Mouse (Mus musculus): ENCODE data around the gene Acbd4. TPM values are rescaled to one million over a fixed set of nuclear protein-coding genes. Genes with fewer than 3 reads are reported as not detected.
A peak's percentile ranks its signal among the peaks of the same experiment; 100 is the strongest.

Acbd4 gene
- polyA plus RNA-seq, 1 experiment from 2014 or later, result 14.4 TPM

- Histone ChIP-seq H3K9ac (no peak overlapping the region), H3K9me3 (no peaks in the 10 kb centered on the region), H3K4me1 (peaks cover 24% of the 10 kb centered on the region), H3K36me3 (no peaks in the 10 kb centered on the region), H3K27ac (no peak overlapping the region), H3K27me3 (peaks cover 39% of the 10 kb centered on the region), H3K4me3 (no peak overlapping the region), H3K4me2 (replicated peaks) (no peak overlapping the region)
- no peak for ATAC-seq (ENCODE audit: low FRiP score, low read depth)
- WGBS, result 81% methylated on average over 7 of the region's 7 CpGs
Observed at GRCm38 (mm10) chr11:103104469-103104868, 3.0 kb downstream of the Acbd4 start.

- no peaks in the 10 kb centered on the region for H3K9me3 ChIP-seq
- no peaks in the 10 kb centered on the region for H3K36me3 ChIP-seq
- H3K4me2 ChIP-seq (replicated peaks), result no peak overlapping the region
- 48% methylated on average over 14 of the region's 14 CpGs for WGBS
- H3K27ac ChIP-seq, result no peak overlapping the region
- no peak overlapping the region for H3K4me3 ChIP-seq
- ATAC-seq (ENCODE audit: low FRiP score, low read depth), result no peak
- H3K9ac ChIP-seq, result no peak overlapping the region
- H3K4me1 ChIP-seq, result peaks cover 22% of the 10 kb centered on the region
- H3K27me3 ChIP-seq, result peaks cover 31% of the 10 kb centered on the region
Observed at GRCm38 (mm10) chr11:103105180-103105725, 3.8 kb downstream of the Acbd4 start.

GRCm38 (mm10) chr11:103105810-103106209 is 4.3 kb downstream of the Acbd4 start:
- no peak overlapping the region for H3K9ac ChIP-seq
- H3K4me3 ChIP-seq, result no peak overlapping the region
- H3K9me3 ChIP-seq, result no peaks in the 10 kb centered on the region
- H3K36me3 ChIP-seq, result no peaks in the 10 kb centered on the region
- H3K4me1 ChIP-seq, result peaks cover 22% of the 10 kb centered on the region
- no peak overlapping the region for H3K4me2 ChIP-seq (replicated peaks)
- no peak overlapping the region for H3K27ac ChIP-seq
- no peak for ATAC-seq (ENCODE audit: low FRiP score, low read depth)
- H3K27me3 ChIP-seq, result peaks cover 26% of the 10 kb centered on the region
- 77% methylated on average over 6 of the region's 6 CpGs for WGBS

DNA sequence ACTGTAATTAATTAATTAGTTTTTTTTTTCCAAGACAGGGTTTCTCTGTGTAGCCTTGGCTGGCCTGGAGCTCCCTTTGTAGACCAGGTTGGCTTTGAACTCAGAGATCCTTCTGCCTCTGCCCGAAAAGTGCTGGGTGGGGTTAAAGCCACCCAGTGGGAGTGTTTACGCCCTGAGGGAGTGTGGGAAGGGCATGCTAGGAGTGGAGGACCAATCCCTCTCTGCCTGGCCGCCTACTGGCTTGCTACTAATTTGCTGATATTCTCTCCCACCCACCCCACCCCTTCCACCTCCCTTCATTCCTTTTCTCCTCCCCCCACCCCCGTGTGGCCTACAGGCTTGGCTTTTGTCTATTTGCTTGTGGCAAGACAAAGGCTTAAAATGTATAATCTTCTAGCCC is 4.9 kb downstream of the Acbd4 start:
- Histone ChIP-seq H3K4me3 (no peak overlapping the region), H3K36me3 (no peaks in the 10 kb centered on the region), H3K27ac (no peak overlapping the region), H3K4me2 (replicated peaks) (no peak overlapping the region), H3K9ac (no peak overlapping the region), H3K4me1 (peaks cover 21% of the 10 kb centered on the region), H3K9me3 (no peaks in the 10 kb centered on the region), H3K27me3 (peaks cover 27% of the 10 kb centered on the region)
- WGBS, result 66% methylated on average over 4 of the region's 4 CpGs
- ATAC-seq (ENCODE audit: low FRiP score, low read depth), result no peak

DNA sequence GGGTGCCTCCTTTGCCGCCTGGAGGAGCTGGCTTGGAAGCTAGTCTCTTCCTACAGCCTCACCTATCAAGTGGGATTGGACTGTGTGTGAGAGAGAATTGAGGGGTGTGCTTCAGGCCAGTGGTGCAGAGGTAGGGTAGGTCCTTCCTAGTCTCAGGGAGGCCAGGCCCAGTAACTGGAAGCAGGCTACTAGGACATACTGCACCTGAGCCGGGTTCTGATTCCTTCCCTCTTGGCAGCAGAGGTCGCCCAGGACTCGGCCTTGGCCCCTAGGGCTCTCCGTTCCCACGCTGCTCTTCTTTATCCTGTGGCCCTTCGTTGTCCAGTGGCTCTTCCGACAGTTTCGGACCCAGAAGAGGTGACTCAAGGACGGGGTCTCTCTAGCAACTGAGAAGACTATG is 9.8 kb downstream of the Acbd4 start:
- Histone ChIP-seq H3K36me3 (no peaks in the 10 kb centered on the region), H3K27me3 (0 out of 2 replicates have a peak, but pooled peaks cover 6% of the 10 kb centered on the region), H3K27ac (peak overlapping the region; percentile 58; the same call in 1 of the 2 replicates), H3K9ac (peak overlapping the region; percentile 70), H3K9me3 (no peaks in the 10 kb centered on the region), H3K4me2 (replicated peaks) (peak overlapping the region; percentile 81), H3K4me1 (peaks cover 29% of the 10 kb centered on the region), H3K4me3 (peak overlapping the region; percentile 49)
- no peak for ATAC-seq (ENCODE audit: low FRiP score, low read depth)
- 17% methylated on average over 10 of the region's 10 CpGs for WGBS

DNA sequence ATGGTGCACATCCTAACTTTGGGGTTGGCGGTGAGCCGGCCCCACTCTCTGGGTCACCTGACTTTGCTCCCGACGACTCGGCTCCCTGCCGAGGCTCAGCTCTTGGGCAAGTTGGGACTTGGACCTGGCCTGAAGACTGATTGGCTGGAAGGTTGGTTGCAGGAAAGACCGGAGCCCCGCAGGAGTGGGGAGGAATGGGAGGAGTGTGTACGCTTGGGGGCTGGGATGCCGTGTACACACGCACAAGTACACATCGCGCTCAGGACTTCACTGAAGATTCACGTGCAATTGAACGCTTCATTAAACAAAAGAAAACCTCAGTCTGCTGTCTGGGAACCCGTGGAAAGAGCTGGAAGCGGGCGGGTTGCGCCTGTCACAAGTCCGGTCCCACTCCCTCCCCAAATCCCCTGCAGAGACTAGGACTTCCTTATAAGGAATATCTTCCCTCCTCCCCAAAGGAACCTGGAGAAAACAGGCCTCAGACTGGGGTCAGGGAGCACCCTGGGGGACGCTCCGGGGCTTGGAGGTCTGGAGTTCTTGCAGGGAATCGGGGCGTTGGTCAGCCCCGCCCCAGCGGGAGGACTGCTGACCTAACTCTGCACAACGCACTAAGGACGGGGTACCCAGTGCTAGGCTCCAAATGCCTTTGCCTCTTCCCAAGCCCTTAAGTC is 10.5 kb downstream of the Acbd4 start:
- peak overlapping the region; percentile 70 for H3K9ac ChIP-seq
- H3K4me2 ChIP-seq (replicated peaks), result peak overlapping the region; percentile 81
- H3K4me1 ChIP-seq, result peaks cover 29% of the 10 kb centered on the region
- H3K27me3 ChIP-seq, result 0 out of 2 replicates have a peak, but pooled peaks cover 6% of the 10 kb centered on the region
- no peak for ATAC-seq (ENCODE audit: low FRiP score, low read depth)
- H3K27ac ChIP-seq, result peak overlapping the region; percentile 58
- no peaks in the 10 kb centered on the region for H3K36me3 ChIP-seq
- H3K9me3 ChIP-seq, result no peaks in the 10 kb centered on the region
- 2% methylated on average over 28 of the region's 28 CpGs for WGBS
- peak overlapping the region; percentile 49 for H3K4me3 ChIP-seq

DNA sequence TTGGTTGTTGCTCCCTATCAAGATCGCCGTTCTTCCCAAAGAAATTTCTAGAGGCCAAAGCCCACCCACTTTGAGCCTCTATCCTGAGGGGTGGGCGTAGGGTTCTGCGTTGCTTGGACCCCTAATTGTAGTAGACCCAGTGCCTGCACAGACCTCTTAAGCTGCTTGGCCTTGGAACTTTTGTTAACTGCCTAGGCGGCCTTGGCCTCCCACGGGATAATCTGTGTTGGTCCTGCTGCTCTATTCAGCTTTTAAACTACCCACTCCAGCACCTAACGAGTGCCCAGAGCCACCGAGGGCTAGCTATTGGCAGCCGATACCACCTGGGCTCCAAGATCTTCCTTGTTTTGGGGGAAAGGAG is 11.1 kb downstream of the Acbd4 start:
- Histone ChIP-seq H3K27me3 (0 out of 2 replicates have a peak, but pooled peaks cover 6% of the 10 kb centered on the region), H3K36me3 (no peaks in the 10 kb centered on the region), H3K9ac (peak overlapping the region; percentile 70), H3K27ac (peak overlapping the region; percentile 58), H3K9me3 (no peaks in the 10 kb centered on the region), H3K4me3 (peak overlapping the region; percentile 49), H3K4me2 (replicated peaks) (peak overlapping the region; percentile 81), H3K4me1 (peaks cover 29% of the 10 kb centered on the region)
- 15% methylated on average over 9 of the region's 9 CpGs for WGBS
- no peak for ATAC-seq (ENCODE audit: low FRiP score, low read depth)

- WGBS, result 39% methylated on average over 12 of the region's 12 CpGs
- H3K4me3 ChIP-seq, result no peak overlapping the region
- no peaks in the 10 kb centered on the region for H3K9me3 ChIP-seq
- 0 out of 2 replicates have a peak, but pooled peaks cover 6% of the 10 kb centered on the region for H3K27me3 ChIP-seq
- H3K27ac ChIP-seq, result peak overlapping the region; percentile 58; the same call in 1 of the 2 replicates
- peaks cover 29% of the 10 kb centered on the region for H3K4me1 ChIP-seq
- H3K36me3 ChIP-seq, result no peaks in the 10 kb centered on the region
- no peak for ATAC-seq (ENCODE audit: low FRiP score, low read depth)
- 0 out of 2 replicates have a peak overlapping the region, but pooled peaks have one; percentile 70 for H3K9ac ChIP-seq
- H3K4me2 ChIP-seq (replicated peaks), result peak overlapping the region; percentile 81
Observed at GRCm38 (mm10) chr11:103113005-103113404, 11.5 kb downstream of the Acbd4 start.

DNA sequence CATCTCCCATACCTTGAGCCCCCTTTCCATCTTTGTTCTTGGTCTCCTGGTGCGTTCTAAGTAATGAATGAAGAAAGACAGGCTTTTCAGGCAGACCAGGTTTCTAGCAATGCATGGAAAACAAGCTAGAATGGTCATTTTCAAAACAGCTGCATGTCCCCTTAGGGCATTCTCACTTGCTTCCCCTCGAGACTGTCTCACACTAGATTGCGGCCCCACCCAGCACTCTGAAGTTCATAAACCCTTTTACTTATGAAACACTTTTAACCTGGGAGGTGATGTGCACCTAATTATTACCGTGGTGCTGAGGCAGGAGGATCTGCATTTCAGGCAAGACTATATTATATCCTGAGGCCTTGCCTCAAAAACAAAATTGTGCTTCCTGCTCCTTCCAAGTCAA is 12.3 kb downstream of the Acbd4 start:
- no peak for ATAC-seq (ENCODE audit: low FRiP score, low read depth)
- H3K4me2 ChIP-seq (replicated peaks), result no peak overlapping the region

GRCm38 (mm10) chr11:103114270-103114943 is 12.9 kb downstream of the Acbd4 start:
- H3K36me3 ChIP-seq, result no peaks in the 10 kb centered on the region
- H3K4me1 ChIP-seq, result peaks cover 40% of the 10 kb centered on the region
- H3K4me2 ChIP-seq (replicated peaks), result peak overlapping the region; percentile 72
- H3K27me3 ChIP-seq, result 0 out of 2 replicates have a peak, but pooled peaks cover 6% of the 10 kb centered on the region
- H3K9me3 ChIP-seq, result no peaks in the 10 kb centered on the region
- WGBS, result 91% methylated on average over 11 of the region's 11 CpGs
- no peak for ATAC-seq (ENCODE audit: low FRiP score, low read depth)
- H3K27ac ChIP-seq, result peak overlapping the region; percentile 94; the same call in 1 of the 2 replicates
- H3K9ac ChIP-seq, result peak overlapping the region; percentile 83
- H3K4me3 ChIP-seq, result peak overlapping the region; percentile 73

More for the DNA sequence above, 12.3 kb downstream of the Acbd4 start:
- 0 out of 2 replicates have a peak, but pooled peaks cover 6% of the 10 kb centered on the region for H3K27me3 ChIP-seq
- H3K4me1 ChIP-seq, result peaks cover 36% of the 10 kb centered on the region
- H3K27ac ChIP-seq, result no peak overlapping the region
- no peaks in the 10 kb centered on the region for H3K36me3 ChIP-seq
- no peak overlapping the region for H3K9ac ChIP-seq
- H3K9me3 ChIP-seq, result no peaks in the 10 kb centered on the region
- H3K4me3 ChIP-seq, result no peak overlapping the region
- WGBS, result 67% methylated on average over 4 of the region's 4 CpGs

DNA sequence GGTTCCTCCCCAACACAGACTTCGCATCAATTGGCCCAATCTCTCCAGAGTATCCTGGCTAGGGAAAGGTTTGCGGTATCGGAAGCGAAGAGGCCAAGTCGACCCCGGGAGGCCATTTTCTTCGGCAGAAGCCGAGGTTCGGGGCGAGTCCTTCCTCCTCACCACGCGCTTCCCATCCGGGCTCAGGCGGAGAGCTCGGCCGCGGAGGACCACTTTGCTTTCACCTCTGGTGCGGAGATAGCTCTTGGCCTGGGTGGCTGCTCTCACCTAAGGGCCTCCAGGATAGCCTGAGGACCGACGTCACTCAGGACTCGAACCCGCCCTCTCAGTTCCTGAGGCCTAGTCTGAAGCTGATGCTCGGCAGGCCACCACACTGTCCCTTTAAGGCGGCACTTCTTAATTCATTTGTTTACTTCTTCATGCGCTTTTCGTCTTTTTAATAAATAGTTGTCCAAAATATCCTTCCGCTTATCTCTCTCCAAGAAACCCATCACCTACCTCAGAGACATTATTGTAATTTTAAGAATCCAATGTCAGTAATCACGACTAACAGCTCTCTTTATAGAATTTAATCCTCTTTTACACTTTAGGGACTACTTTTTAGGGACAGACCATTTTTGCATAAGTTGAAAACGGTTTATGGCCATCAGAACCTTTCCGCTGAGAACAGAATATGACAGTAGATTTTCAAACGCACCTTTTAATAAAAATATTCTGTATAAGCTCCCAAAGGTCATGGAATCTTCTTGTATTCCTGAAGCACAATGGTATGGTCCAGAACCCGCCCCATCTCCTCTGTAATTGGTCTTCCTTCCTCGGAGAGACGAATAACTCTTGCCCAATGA is 13.9 kb downstream of the Acbd4 start:
- 1% methylated on average over 34 of the region's 34 CpGs for WGBS

More for the DNA sequence above, 13.9 kb downstream of the Acbd4 start:
- Histone ChIP-seq H3K4me1 (peaks cover 40% of the 10 kb centered on the region), H3K36me3 (no peaks in the 10 kb centered on the region), H3K9ac (peak overlapping the region; percentile 83), H3K27ac (peak overlapping the region; percentile 94), H3K4me3 (peak overlapping the region; percentile 73), H3K9me3 (no peaks in the 10 kb centered on the region), H3K27me3 (0 out of 2 replicates have a peak, but pooled peaks cover 6% of the 10 kb centered on the region), H3K4me2 (replicated peaks) (peak overlapping the region; percentile 72)
- ATAC-seq (ENCODE audit: low FRiP score, low read depth), result 0 out of 2 replicates have a peak, but pooled peaks have one; percentile 42

Data from limb, embryonic 13.5 days (tissue).